Mouse (Mus musculus) midbrain, postnatal 0 days (tissue): ENCODE data around the gene Tmem269. TPM values are rescaled to one million over a fixed set of nuclear protein-coding genes. Genes with fewer than 3 reads are reported as not detected.

Source experiments
- ATAC-seq: fragments of 200-750 bp; cut with Nextera tagmentation; 2 replicates; pipeline ENCODE4 v1.8.0; 2017; ENCODE audit warnings: moderate number of reproducible peaks, mild to moderate bottlenecking, moderate TSS enrichment, moderate library complexity; ENCODE audit not compliant: low FRiP score
- DNase-seq: peaks from one replicate; pipeline ENCODE4 v3.0.0-alpha.2; 2015; ENCODE audit warnings: low spot score
- H3K27ac ChIP-seq: fragments of 300-500 bp; sonication (generic); 2 replicates; pipeline ENCODE4 v1.5.1; 2014; ENCODE audit warnings: low read depth, mild to moderate bottlenecking, low read length, mixed read lengths
- H3K27me3 ChIP-seq: fragments of 300-500 bp; sonication (generic); 2 replicates; pipeline ENCODE4 v1.6.1; 2014; ENCODE audit warnings: low read length, control low read depth, mixed read lengths; ENCODE audit not compliant: insufficient read depth
- H3K36me3 ChIP-seq: fragments of 300-500 bp; sonication (generic); 2 replicates; pipeline ENCODE4 v1.6.1; 2014; ENCODE audit warnings: low read length, control low read depth, mixed read lengths; ENCODE audit not compliant: insufficient read depth
- H3K4me1 ChIP-seq: fragments of 300-500 bp; sonication (generic); 2 replicates; pipeline ENCODE4 v1.6.1; 2014; ENCODE audit warnings: mild to moderate bottlenecking, control low read depth, antibody characterized with exemption, low read length, mixed read lengths; ENCODE audit not compliant: insufficient read depth
- H3K4me2 ChIP-seq: fragments of 300-500 bp; sonication (generic); 2 replicates; pipeline ENCODE4 v1.6.1; 2014; ENCODE audit warnings: low read depth, mild to moderate bottlenecking, low read length, mixed read lengths; ENCODE audit not compliant: poor library complexity, severe bottlenecking
- H3K4me3 ChIP-seq: fragments of 300-500 bp; sonication (generic); 2 replicates; pipeline ENCODE4 v1.5.1; 2014; ENCODE audit warnings: low read depth, mild to moderate bottlenecking, low read length, moderate library complexity
- H3K9ac ChIP-seq: fragments of 300-500 bp; sonication (generic); replicated peaks from 2 replicates; pipeline ENCODE4 v1.6.1; 2014; ENCODE audit warnings: mild to moderate bottlenecking, low read length, moderate library complexity, mixed read lengths; ENCODE audit not compliant: poor library complexity, severe bottlenecking
- H3K9me3 ChIP-seq: fragments of 300-500 bp; sonication (generic); 2 replicates; pipeline ENCODE4 v1.6.1; 2016; ENCODE audit warnings: low read length, control low read depth
- CTCF ChIP-seq: IDR thresholded peaks from 2 replicates; pipeline ENCODE4 v1.5.1; 2016; ENCODE audit warnings: antibody characterized with exemption, mild to moderate bottlenecking
- WGBS: fragments of 180-500 bp; shearing (Covaris S2); extraction: QIAGEN DNeasy Blood & Tissue Kit; methylation state at CpG from one replicate; pipeline ENCODE4 v1.1.7; 2014; 5-methylcytosine and 5-hydroxymethylcytosine counted together
- polyA plus RNA-seq: library from polyadenylated mRNA; unstranded; fragments of >200 nt; fragmentation: Nextera tagmentation; extraction: Ambion mirVana; gene quantifications from 2 replicates; pipeline ENCODE4 v1.2.1, GENCODE M21; 2015
- total RNA-seq: library from RNA; depleted of rRNA; stranded (reverse); fragments of >200 nt; gene quantifications from 2 replicates; pipeline ENCODE4 v1.2.3, GENCODE M21; 2014

Tmem269 gene
- total and polyA plus RNA-seq, 2 experiments from 2014 or later, result 0.11 to 0.43 TPM

- no peaks in the 10 kb centered on the region for H3K27me3 ChIP-seq
- peak; percentile 69 for TF ChIP-seq CTCF
- H3K27ac ChIP-seq, result no peak overlapping the region
- no peak overlapping the region for H3K4me3 ChIP-seq
- H3K36me3 ChIP-seq, result peaks cover 42% of the 10 kb centered on the region
- H3K4me2 ChIP-seq, result no peak overlapping the region
- DNase-seq, result peak; percentile 44
- WGBS, result 88% methylated on average over 14 of the region's 14 CpGs
- H3K9ac ChIP-seq, result no peak overlapping the region
- no peaks in the 10 kb centered on the region for H3K9me3 ChIP-seq
- no peak for ATAC-seq
- H3K4me1 ChIP-seq, result no peaks in the 10 kb centered on the region
Measured at GRCm38 (mm10) chr4:119241664-119242063, 23.6 kb upstream of the Tmem269 start.

- peaks cover 4% of the 10 kb centered on the region; the same call in 1 of the 2 replicates for H3K4me1 ChIP-seq
- H3K4me2 ChIP-seq, result no peak overlapping the region
- peak; percentile 95 for TF ChIP-seq CTCF
- no peak overlapping the region; the same call in 1 of the 2 replicates for H3K9ac ChIP-seq
- DNase-seq (peak; percentile 88), ATAC-seq (peak; percentile 62)
- H3K27me3 ChIP-seq, result no peaks in the 10 kb centered on the region
- H3K9me3 ChIP-seq, result no peaks in the 10 kb centered on the region
- peak overlapping the region; percentile 64; the same call in 1 of the 2 replicates for H3K27ac ChIP-seq
- WGBS, result 37% methylated on average over 12 of the region's 12 CpGs
- H3K36me3 ChIP-seq, result peaks cover 36% of the 10 kb centered on the region
- no peak overlapping the region for H3K4me3 ChIP-seq
Measured at GRCm38 (mm10) chr4:119239181-119239682, 21.2 kb upstream of the Tmem269 start.

GRCm38 (mm10) chr4:119238661-119239060 lies 20.6 kb upstream of the Tmem269 start:
- DNase-seq (no peak), ATAC-seq (no peak)
- Histone ChIP-seq H3K4me3 (no peak overlapping the region), H3K27me3 (no peaks in the 10 kb centered on the region), H3K9me3 (no peaks in the 10 kb centered on the region), H3K36me3 (peaks cover 36% of the 10 kb centered on the region), H3K4me1 (peaks cover 8% of the 10 kb centered on the region; the same call in 1 of the 2 replicates), H3K9ac (no peak overlapping the region), H3K27ac (no peak overlapping the region), H3K4me2 (no peak overlapping the region)
- 80% methylated on average over 3 of the region's 3 CpGs for WGBS
- no peak for TF ChIP-seq CTCF

- no peak overlapping the region for H3K9ac ChIP-seq
- no peaks in the 10 kb centered on the region for H3K9me3 ChIP-seq
- H3K4me3 ChIP-seq, result peak overlapping the region; percentile 91
- ATAC-seq, result no peak
- H3K4me2 ChIP-seq, result peak overlapping the region; percentile 86
- H3K4me1 ChIP-seq, result peaks cover 8% of the 10 kb centered on the region; the same call in 1 of the 2 replicates
- peaks cover 13% of the 10 kb centered on the region for H3K36me3 ChIP-seq
- H3K27ac ChIP-seq, result no peak overlapping the region
- H3K27me3 ChIP-seq, result no peaks in the 10 kb centered on the region
- 89% methylated on average over 3 of the region's 3 CpGs for WGBS
- no peak for DNase-seq
- TF ChIP-seq CTCF, result 0 out of 2 replicates have a peak, but pooled peaks have one; percentile 7
Measured at GRCm38 (mm10) chr4:119234348-119234747, 16.3 kb upstream of the Tmem269 start.

GRCm38 (mm10) chr4:119233256-119233901 lies 15.4 kb upstream of the Tmem269 start:
- Histone ChIP-seq H3K4me1 (peaks cover 8% of the 10 kb centered on the region; the same call in 1 of the 2 replicates), H3K4me2 (peak overlapping the region; percentile 86), H3K4me3 (peak overlapping the region; percentile 91), H3K9me3 (no peaks in the 10 kb centered on the region), H3K27me3 (no peaks in the 10 kb centered on the region), H3K9ac (peak overlapping the region; percentile 74), H3K27ac (peak overlapping the region; percentile 57), H3K36me3 (peaks cover 13% of the 10 kb centered on the region)
- DNase-seq (peak; percentile 79), ATAC-seq (peak; percentile 6)
- under 1% methylated on average over 28 of the region's 36 CpGs for whole genome bisulfite sequencing
- peak; percentile 62 for TF ChIP-seq CTCF
